Mouse (Mus musculus) testis, adult 2 months (tissue): ENCODE results near the gene Pcx.

Source experiments
- CTCF ChIP-seq: fragments of 200-500 bp; IDR thresholded peaks from 2 replicates; pipeline ENCODE4 v1.5.1; 2012; ENCODE audit warnings: low read depth, mild to moderate bottlenecking, inconsistent platforms, low read length, moderate library complexity; ENCODE audit not compliant: control insufficient read depth, insufficient read depth, insufficient replicate concordance
- POLR2A ChIP-seq: fragments of 200-500 bp; IDR thresholded peaks from 2 replicates; pipeline ENCODE4 v1.6.1; 2012; ENCODE audit warnings: low read depth, mild to moderate bottlenecking, inconsistent platforms, low read length, moderate library complexity; ENCODE audit not compliant: control insufficient read depth

DNA sequence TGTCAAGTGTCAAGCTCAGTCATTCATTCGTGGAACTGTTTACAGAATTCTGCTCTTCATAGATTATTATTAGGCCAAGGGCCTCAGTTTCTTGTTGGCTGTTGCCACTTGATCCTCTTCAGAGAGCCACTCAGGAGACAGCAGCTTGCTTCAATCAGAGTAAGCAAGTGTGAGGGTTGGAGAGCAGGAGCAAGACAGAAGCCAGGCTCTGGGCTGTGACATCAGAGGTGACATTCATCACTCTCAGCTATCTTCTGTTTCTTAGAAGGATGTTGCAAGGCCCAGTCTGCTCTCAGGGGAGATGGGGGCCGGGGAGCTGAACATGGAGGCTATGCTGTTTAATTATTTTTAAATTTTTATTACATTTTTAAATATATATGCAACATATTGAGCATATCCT lies 7.6 kb upstream of the Pcx start:
- TF ChIP-seq CTCF (no peak), POLR2A (no peak)
